Mouse (Mus musculus): Measurements from ENCODE around the gene Pnlip. TPM values are rescaled to one million over a fixed set of nuclear protein-coding genes. Genes with fewer than 3 reads are reported as not detected.

The Pnlip gene
- 0.11 TPM in 1 of 2 replicates, not detected in the other for polyA plus RNA-seq (2016; fragmentation: Nextera tagmentation; extraction: Ambion mirVana)

DNA sequence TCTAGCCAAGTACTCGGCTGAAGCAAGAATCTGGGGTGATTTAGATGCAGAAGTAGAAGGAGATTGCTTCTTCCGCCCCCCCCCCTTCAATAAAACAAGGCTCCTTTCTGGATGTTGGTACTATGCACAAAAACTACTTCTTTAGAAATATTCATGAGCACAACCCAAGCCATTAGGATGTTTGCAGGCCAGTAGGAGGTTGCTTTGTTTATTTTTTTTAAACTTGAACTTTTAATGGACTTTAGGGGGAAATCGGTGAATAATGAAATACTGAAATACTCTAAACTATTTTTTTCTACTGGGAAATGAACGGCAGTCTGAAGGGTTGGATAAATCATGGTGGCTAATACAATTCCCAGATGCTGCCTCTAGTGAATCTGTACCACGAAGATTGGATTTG, at the start of gene Pnlip:
Pnlip (plus strand) TSS at position 301 of the 400 bp plus-strand sequence.
- H3K4me1 ChIP-seq: no peaks in the 10 kb centered on the region
- H3K27ac ChIP-seq: no peak within 1 kb of the TSS
- WGBS (ENCODE audit: insufficient replicate concordance): 61% methylated on average over 5 of the region's 5 CpGs
- no peak within 1 kb of the TSS for H3K4me3 ChIP-seq
- H3K27me3 ChIP-seq (replicated peaks): no peaks in the 10 kb centered on the region
- H3K9ac ChIP-seq: no peak within 1 kb of the TSS
- ATAC-seq: no peak
- no peak within 1 kb of the TSS for H3K4me2 ChIP-seq
- no peaks in the 10 kb centered on the region; the same call in 1 of the 2 replicates for H3K9me3 ChIP-seq (replicated peaks)
- H3K36me3 ChIP-seq: no peaks in the 10 kb centered on the region

DNA sequence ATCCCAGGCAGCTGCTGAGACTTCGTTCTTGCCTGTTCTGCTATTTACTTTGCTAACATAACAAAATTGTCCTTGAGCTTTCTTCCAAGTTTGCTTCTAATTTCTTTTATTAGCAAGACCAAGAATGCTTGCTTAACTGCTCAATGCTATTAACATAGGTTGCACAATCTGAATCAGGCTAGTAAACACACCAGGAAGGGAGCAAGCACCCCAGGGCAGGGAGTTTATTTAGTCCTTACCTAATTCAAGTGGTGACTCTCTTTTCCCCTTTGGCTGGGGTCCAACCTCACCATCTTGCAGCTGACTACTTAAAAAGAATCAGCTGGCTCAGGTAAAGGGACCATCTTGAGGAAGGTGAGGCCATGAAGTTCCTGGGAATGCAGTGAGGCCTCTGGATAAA, 42.6 kb upstream of the Pnlip start:
- Histone ChIP-seq H3K9me3 (replicated peaks) (no peaks in the 10 kb centered on the region), H3K4me2 (no peak overlapping the region), H3K9ac (no peak overlapping the region), H3K27me3 (replicated peaks) (no peaks in the 10 kb centered on the region), H3K4me1 (no peaks in the 10 kb centered on the region), H3K27ac (no peak overlapping the region), H3K36me3 (no peaks in the 10 kb centered on the region), H3K4me3 (no peak overlapping the region)
- no peak for ATAC-seq
- WGBS (ENCODE audit: insufficient replicate concordance): 44% methylated on average over 1 of the region's 1 CpGs

DNA sequence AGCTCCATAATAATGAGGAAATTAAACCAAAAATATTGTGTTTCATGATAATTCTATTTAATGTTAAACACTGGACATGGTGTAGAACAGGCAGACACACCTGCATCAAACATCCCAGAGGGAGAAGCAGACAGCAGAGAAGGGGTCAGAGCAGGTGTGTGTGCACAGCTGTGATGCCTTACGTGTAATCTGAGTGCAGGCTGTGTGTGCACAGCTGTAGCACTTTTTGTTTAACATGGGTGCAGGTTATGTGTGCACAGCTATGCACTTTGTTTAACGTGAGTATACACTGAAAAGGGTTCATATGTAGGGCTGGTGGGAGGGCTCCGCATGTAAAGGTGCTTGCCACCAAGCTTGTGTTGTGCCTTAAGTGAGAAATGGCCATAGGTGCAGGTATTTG, 39.6 kb upstream of the Pnlip start:
- WGBS (ENCODE audit: insufficient replicate concordance): 50% methylated on average over 3 of the region's 3 CpGs
- Histone ChIP-seq H3K4me2 (no peak overlapping the region), H3K4me1 (no peaks in the 10 kb centered on the region), H3K36me3 (no peaks in the 10 kb centered on the region), H3K27me3 (replicated peaks) (no peaks in the 10 kb centered on the region), H3K9me3 (replicated peaks) (no peaks in the 10 kb centered on the region), H3K27ac (no peak overlapping the region), H3K4me3 (no peak overlapping the region), H3K9ac (no peak overlapping the region)
- no peak for ATAC-seq

DNA sequence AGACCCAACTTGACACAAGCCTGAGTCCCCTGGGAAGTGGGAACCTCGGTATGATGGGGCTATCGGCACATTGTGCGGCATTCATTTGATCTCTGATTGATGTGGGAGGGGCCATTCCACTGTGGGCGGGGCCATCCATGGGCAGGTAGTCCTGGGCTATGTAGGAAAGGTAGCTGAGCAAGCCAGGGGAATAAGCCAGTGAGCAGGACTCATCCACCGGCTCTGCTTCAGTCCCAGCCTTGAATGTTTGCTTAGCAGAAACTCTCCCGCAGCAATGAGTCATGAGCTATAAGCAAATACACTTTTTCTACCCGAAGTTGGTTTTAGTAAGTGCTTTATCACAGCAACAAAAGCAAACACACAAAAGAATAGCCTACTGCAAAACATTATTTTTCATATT, 35.7 kb upstream of the Pnlip start:
- H3K36me3 ChIP-seq: no peaks in the 10 kb centered on the region
- H3K9me3 ChIP-seq (replicated peaks): no peaks in the 10 kb centered on the region
- ATAC-seq: no peak; the same call in 1 of the 2 replicates
- H3K9ac ChIP-seq: no peak overlapping the region
- H3K4me3 ChIP-seq: no peak overlapping the region
- no peaks in the 10 kb centered on the region for H3K4me1 ChIP-seq
- no peaks in the 10 kb centered on the region for H3K27me3 ChIP-seq (replicated peaks)
- 52% methylated on average over 7 of the region's 7 CpGs for WGBS (ENCODE audit: insufficient replicate concordance)
- no peak overlapping the region for H3K27ac ChIP-seq
- H3K4me2 ChIP-seq: no peak overlapping the region

DNA sequence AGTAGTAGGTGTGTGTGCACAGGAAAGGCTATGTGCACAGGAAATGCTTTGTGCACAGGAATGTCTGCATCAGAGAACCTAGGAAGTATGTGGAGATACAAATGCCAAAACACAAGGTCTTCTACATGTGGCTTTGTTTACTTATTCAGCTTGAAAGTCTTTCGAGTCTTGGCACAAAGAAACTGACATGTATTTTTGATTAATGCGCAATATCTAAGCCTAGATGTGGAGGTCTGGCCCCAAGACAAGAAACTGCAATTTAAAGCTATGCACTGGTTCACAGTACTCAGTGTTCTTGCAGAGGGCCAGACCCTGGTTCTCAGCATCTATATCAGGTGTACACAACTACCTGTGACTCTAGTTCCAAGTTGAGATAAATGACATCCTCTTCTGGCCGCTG, 31.6 kb upstream of the Pnlip start:
- no peak for ATAC-seq
- Histone ChIP-seq H3K9ac (no peak overlapping the region), H3K4me1 (no peaks in the 10 kb centered on the region), H3K27ac (no peak overlapping the region), H3K4me2 (no peak overlapping the region), H3K36me3 (no peaks in the 10 kb centered on the region), H3K4me3 (no peak overlapping the region), H3K9me3 (replicated peaks) (no peaks in the 10 kb centered on the region), H3K27me3 (replicated peaks) (no peaks in the 10 kb centered on the region)
- 65% methylated on average over 3 of the region's 3 CpGs for WGBS (ENCODE audit: insufficient replicate concordance)

DNA sequence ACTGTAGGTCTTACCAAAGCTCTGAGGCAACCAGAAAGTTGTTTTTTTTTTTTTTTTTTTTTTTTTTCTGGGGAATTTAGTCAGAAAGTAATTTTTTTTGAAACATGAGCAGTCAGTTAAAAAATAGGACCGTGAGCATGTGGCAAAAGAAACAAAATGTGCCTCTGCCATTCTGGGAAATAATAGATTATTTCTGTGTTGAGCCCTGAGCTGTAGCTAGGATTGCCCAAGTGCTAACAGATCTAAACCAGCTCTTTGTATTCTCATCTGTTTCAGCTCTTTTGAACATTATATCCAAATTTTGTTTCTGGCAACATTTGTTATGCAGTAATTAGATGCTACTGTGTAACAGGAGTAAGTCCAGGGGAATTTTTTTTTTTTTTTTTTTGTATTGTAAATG, 30.7 kb upstream of the Pnlip start:
- no peaks in the 10 kb centered on the region for H3K9me3 ChIP-seq (replicated peaks)
- no peak overlapping the region for H3K4me2 ChIP-seq
- no peaks in the 10 kb centered on the region for H3K36me3 ChIP-seq
- no peak overlapping the region for H3K27ac ChIP-seq
- no peak for ATAC-seq
- 48% methylated on average over 1 of the region's 1 CpGs for WGBS (ENCODE audit: insufficient replicate concordance)
- H3K4me1 ChIP-seq: no peaks in the 10 kb centered on the region
- no peaks in the 10 kb centered on the region for H3K27me3 ChIP-seq (replicated peaks)
- no peak overlapping the region for H3K4me3 ChIP-seq
- H3K9ac ChIP-seq: no peak overlapping the region

DNA sequence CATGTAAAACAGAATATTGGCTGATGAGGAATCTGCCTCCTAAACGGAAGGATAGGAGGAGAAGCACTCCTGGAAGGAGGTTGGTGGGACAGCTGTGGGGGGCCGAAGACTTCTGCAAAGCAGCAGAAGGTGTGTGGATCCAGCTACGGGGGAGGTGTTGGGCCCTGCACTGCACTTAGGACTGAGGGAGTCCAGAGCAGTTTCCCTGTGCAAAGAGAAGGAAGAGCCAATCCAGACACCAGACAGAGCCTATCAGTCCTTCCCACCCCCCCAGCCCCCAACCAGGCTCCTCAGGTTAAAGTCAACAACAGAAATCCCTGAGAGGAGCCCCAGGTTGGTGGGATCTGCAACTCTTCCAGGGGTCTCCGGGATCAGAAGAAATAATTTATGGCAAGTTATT, 27.5 kb upstream of the Pnlip start:
- Histone ChIP-seq H3K4me1 (no peaks in the 10 kb centered on the region), H3K9me3 (replicated peaks) (no peaks in the 10 kb centered on the region), H3K36me3 (no peaks in the 10 kb centered on the region), H3K9ac (no peak overlapping the region), H3K4me3 (no peak overlapping the region), H3K27me3 (replicated peaks) (no peaks in the 10 kb centered on the region), H3K27ac (no peak overlapping the region), H3K4me2 (no peak overlapping the region)
- 66% methylated on average over 4 of the region's 4 CpGs for WGBS (ENCODE audit: insufficient replicate concordance)
- ATAC-seq: no peak

DNA sequence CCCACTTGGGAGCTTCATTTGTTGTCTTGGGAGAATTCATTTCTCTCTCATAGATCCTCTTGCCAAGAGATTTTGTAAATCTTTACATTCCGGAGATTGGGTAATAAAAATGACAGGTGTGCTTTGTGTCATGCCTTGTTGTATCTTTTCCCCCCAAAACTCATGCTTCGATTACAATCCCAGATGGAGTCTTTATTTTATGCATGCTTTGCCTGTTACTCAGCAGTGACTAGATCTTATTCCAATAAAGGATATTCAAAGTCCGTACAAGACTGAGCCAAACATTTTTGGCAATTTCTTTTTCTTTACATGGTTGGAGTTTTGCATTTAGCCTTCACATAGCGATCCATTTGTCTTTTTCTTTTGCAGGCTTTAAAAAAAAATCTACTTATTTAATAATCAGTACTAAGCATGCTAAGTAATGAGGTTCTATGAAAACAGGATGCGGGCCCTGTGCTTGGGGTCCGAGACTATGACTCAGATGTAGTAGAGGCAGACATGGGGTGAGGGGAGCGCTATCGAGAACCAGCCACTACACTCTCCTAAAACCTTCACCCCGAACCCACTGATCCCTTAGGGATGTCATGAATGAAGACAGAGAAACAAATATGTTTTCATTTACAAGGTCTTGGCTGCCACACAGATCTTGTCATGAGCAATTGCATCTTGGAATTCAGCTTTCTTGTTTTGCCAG, 26.9 kb upstream of the Pnlip start:
- no peaks in the 10 kb centered on the region for H3K36me3 ChIP-seq
- no peak overlapping the region for H3K4me2 ChIP-seq
- no peak overlapping the region for H3K4me3 ChIP-seq
- no peak overlapping the region for H3K27ac ChIP-seq
- H3K9me3 ChIP-seq (replicated peaks): no peaks in the 10 kb centered on the region
- H3K4me1 ChIP-seq: no peaks in the 10 kb centered on the region
- no peak overlapping the region for H3K9ac ChIP-seq
- ATAC-seq: no peak
- no peaks in the 10 kb centered on the region for H3K27me3 ChIP-seq (replicated peaks)
- 78% methylated on average over 9 of the region's 9 CpGs for WGBS (ENCODE audit: insufficient replicate concordance)

DNA sequence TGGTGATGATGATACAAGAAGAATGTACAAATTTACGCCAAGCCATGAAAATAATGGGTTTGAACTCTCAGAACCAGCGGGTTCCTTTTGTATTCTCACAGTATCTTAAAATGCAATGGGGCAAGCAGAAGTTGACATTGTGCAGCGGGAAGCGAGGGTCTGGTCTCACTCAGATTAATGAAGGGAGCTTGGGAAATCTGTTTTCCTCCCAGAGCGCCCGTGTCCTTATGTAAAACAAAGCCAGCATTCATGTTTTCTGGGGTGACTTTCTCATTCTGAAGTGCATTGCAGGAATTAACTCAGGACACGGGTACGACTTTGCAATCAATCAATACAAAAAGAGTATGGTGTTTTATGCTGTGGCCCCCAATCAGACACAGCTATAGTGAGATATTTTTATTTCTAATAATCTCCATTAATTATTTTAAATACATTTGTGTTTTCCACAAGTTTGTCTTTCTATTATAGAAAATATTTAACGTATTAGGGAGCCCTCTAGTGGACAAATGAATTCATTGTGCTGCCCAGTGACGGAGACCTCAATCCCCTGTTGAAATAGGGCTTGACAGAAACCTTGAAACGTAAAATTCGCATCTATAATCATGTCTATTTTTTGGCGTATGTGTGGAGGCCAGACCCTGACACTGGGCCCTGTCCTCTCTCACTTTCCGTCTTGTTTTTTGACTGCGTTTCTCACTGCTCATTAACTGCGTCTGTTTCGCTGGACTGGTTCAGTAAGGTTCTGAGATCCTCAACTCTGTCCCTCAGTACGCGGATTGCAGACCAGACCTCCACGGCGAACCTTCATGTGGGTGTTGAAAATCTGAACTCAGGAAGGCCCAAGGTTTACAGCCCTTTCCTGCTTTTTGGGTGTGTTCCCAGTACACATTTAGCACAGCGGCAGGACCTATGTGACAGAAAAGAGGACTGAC, 24.6 kb upstream of the Pnlip start:
- Histone ChIP-seq H3K4me3 (no peak overlapping the region), H3K27me3 (replicated peaks) (no peaks in the 10 kb centered on the region), H3K4me1 (no peaks in the 10 kb centered on the region), H3K9me3 (replicated peaks) (no peaks in the 10 kb centered on the region), H3K27ac (no peak overlapping the region), H3K9ac (no peak overlapping the region), H3K4me2 (no peak overlapping the region), H3K36me3 (no peaks in the 10 kb centered on the region)
- WGBS (ENCODE audit: insufficient replicate concordance): 46% methylated on average over 22 of the region's 22 CpGs
- no peak for ATAC-seq

DNA sequence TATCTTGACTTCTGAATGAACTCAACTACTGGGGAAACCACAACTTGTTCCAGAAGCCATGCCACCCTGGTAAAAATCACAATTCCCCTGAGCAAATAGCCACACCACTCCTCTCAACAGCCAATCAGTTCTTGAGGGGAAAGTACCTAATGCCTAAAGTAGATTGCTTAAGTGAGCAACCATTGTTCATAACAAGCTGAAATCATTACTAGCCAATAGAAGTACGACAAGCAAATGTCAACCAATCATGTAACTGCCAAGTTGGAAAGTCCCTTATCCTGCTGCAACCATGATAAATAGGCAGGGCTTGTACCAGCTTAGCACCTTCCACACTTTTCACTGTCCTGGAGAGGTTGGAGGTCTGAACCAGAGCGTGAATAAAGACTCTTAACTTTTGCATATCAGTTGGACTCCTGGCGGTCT, 22.9 kb upstream of the Pnlip start:
- Histone ChIP-seq H3K36me3 (no peaks in the 10 kb centered on the region), H3K27me3 (replicated peaks) (no peaks in the 10 kb centered on the region), H3K4me3 (no peak overlapping the region), H3K4me2 (no peak overlapping the region), H3K4me1 (no peaks in the 10 kb centered on the region), H3K27ac (no peak overlapping the region), H3K9me3 (replicated peaks) (no peaks in the 10 kb centered on the region), H3K9ac (no peak overlapping the region)
- WGBS (ENCODE audit: insufficient replicate concordance): 53% methylated on average over 3 of the region's 3 CpGs
- ATAC-seq: no peak

DNA sequence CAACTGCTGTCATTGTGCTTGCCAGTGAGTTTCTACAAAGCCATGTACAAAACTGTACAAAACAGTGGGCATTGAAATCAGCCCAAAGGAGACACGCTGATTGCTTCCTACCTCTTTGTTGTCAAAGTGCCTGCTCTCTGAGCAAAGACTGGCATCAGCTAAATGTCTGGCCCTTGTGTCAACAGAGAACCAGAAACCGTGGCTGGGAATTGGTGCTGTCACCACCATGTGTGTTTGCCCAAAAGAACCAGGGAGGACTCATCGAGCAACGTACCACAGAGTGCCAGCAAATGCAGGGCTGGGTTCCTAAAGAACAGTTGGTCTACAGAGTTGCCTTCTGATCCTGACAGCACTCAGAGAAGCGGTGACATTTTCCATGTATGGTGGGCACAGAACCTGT, 2.3 kb upstream of the Pnlip start:
- no peaks in the 10 kb centered on the region for H3K4me1 ChIP-seq
- no peaks in the 10 kb centered on the region for H3K27me3 ChIP-seq (replicated peaks)
- H3K9me3 ChIP-seq (replicated peaks): no peaks in the 10 kb centered on the region; the same call in 1 of the 2 replicates
- no peaks in the 10 kb centered on the region for H3K36me3 ChIP-seq
- no peak for ATAC-seq
- no peak overlapping the region for H3K27ac ChIP-seq
- 68% methylated on average over 5 of the region's 5 CpGs for WGBS (ENCODE audit: insufficient replicate concordance)
- H3K9ac ChIP-seq: no peak overlapping the region
- no peak overlapping the region for H3K4me2 ChIP-seq
- H3K4me3 ChIP-seq: no peak overlapping the region

DNA sequence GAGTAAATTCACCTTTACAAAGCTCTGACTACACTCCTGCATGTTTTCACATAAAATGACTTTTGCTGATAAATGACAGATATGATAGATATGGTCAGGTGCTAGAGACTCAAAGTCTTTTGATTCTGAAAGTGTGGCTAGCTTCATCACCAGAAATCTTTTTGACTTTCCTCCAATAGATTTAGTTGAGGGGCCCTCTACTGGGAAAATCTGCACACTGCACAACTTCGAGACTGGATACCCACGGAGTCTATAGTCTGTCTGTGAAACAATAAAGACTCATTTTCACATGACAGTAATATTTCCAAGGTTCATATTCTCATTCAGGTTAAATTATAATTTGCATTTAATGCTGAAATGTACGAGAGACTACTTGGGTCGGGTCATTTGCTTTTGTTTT, 9.8 kb downstream of the Pnlip start:
- Histone ChIP-seq H3K36me3 (no peaks in the 10 kb centered on the region), H3K9me3 (replicated peaks) (no peaks in the 10 kb centered on the region), H3K9ac (no peak overlapping the region), H3K27me3 (replicated peaks) (no peaks in the 10 kb centered on the region), H3K27ac (no peak overlapping the region), H3K4me1 (no peaks in the 10 kb centered on the region), H3K4me2 (no peak overlapping the region), H3K4me3 (no peak overlapping the region)
- 41% methylated on average over 4 of the region's 4 CpGs for whole genome bisulfite sequencing (ENCODE audit: insufficient replicate concordance)
- ATAC-seq: no peak

Measured in liver, embryonic 12.5 days (tissue).